Mouse (Mus musculus): ENCODE measurements at regions not wholly inside any gene's neighbourhood (a gene's known extent, or its start where the extent isn't known, plus 50 kb on each side); places are given as distances from the start of the nearest gene placed in this dataset.
A peak's percentile ranks its signal among the peaks of the same experiment; 100 is the strongest.

DNA sequence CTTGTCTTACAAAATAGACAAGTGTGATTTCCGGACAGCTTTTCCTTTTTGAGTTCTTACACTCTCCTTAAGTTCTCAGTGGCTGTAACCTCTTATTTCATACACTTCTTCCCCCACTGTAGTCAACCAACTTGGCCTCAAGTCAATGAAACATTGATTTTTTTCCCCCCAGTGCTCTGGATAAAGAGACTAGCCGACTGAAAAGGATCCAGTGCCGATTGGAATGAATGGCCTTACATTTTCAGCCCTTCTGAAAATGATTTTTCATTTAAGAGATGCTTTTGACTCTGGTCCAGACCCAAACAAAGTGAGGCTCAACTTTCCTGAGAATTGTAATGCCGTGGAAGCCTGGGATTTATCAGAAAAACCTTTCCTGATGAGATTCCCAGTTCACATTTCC, 216.3 kb upstream of the Lrtm1 start:
- TF ChIP-seq CTCF (conservative IDR thresholded peaks at IDR 0.05), result no peak
- no peak for DNase-seq (ENCODE audit: low spot score in 2 of 2)

GRCm38 (mm10) chr14:28802126-28802525, 215.9 kb upstream of the Lrtm1 start:
- no peak for TF ChIP-seq CTCF (conservative IDR thresholded peaks at IDR 0.05)

More for the DNA sequence above, 216.3 kb upstream of the Lrtm1 start:
- H3K4me3 ChIP-seq, result no peak overlapping the region
- no peak overlapping the region for H3K27ac ChIP-seq

DNA sequence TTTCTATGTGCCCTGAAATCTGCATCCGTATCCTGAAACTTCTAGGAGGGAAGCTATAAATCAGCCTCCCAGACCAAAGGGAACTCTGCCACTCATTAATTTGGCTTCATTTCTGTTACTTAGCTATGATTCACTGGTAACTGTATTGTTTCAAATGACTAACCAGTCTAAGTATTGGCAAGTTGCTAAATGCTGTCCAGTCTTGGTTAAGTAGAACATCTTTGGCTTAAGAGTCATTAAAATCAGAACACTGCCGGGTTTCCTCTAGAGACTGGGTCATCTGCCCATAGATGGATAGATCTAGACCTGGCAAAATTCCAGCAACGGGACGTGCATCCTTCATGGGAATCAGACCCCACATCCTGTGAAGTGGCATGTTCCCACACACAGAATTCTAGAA, 209.9 kb upstream of the Lrtm1 start:
- DNase-seq (ENCODE audit: low spot score in 2 of 2), result no peak
- no peak overlapping the region for H3K27ac ChIP-seq
- no peak for TF ChIP-seq CTCF (conservative IDR thresholded peaks at IDR 0.05)
- no peak overlapping the region for H3K4me3 ChIP-seq

More at GRCm38 (mm10) chr14:28802126-28802525, 215.9 kb upstream of the Lrtm1 start:
- no peak overlapping the region for H3K27ac ChIP-seq
- H3K4me3 ChIP-seq, result no peak overlapping the region
- DNase-seq (ENCODE audit: low spot score in 2 of 2), result no peak

- no peak overlapping the region for H3K4me3 ChIP-seq
- no peak for TF ChIP-seq CTCF (conservative IDR thresholded peaks at IDR 0.05)
- no peak for DNase-seq (ENCODE audit: low spot score in 2 of 2)
- H3K27ac ChIP-seq, result no peak overlapping the region
These were observed 208.7 kb upstream of the Lrtm1 start for GRCm38 (mm10) chr14:28809355-28809754.

GRCm38 (mm10) chr14:28820970-28821369, 197.0 kb upstream of the Lrtm1 start:
- DNase-seq (ENCODE audit: low spot score in 2 of 2), result peak in 1 of 2 experiments; percentile 7
- Histone ChIP-seq H3K4me3 (no peak overlapping the region), H3K27ac (no peak overlapping the region)
- TF ChIP-seq CTCF (conservative IDR thresholded peaks at IDR 0.05), result no peak

- Histone ChIP-seq H3K27ac (no peak overlapping the region), H3K4me3 (no peak overlapping the region)
- no peak for TF ChIP-seq CTCF (conservative IDR thresholded peaks at IDR 0.05)
- DNase-seq (ENCODE audit: low spot score in 2 of 2), result no peak
These were observed 190.8 kb upstream of the Lrtm1 start for GRCm38 (mm10) chr14:28827186-28827585.

- no peak for TF ChIP-seq CTCF (conservative IDR thresholded peaks at IDR 0.05)
- DNase-seq (ENCODE audit: low spot score in 2 of 2), result no peak
- Histone ChIP-seq H3K4me3 (no peak overlapping the region), H3K27ac (no peak overlapping the region)
These were observed 180.9 kb upstream of the Lrtm1 start for GRCm38 (mm10) chr14:28837117-28837516.

DNA sequence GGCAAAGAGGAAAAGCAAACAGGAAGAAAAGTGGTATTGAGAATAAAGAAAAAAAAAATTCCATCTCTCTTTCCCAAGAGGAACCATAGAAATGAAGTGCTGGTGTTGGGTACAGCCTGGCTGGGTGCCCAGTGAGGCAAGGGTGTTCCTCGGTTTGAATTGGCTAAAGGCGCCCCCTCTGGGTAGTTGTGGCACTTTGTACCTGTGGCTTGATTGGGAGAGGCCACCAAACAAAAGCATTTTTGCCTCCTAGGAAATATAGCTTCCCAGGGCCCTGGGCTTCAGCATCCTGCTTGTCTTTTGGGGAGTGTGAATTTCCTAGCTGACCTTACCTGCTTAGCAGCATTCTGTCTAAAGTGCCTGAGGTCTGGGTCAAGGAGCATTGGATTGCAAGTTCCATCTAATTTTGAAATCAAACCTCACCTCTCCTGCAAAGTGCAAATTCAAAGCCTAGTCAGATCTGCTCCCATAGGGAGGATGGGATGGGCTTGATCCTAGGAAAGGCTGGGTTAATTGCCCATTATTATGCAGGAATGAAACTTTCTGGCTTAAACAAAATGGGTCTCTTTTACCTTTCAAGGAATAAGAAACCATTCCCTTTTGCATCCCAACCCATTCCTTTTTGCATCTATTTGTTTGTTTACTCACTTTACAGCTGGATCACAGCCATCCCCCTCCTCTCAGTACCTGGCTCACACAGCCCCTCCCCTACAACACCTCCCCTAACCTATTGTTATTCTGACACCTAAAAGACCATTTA, 169.0 kb upstream of the Lrtm1 start:
- TF ChIP-seq CTCF (conservative IDR thresholded peaks at IDR 0.05), result peak; percentile 63
- H3K4me3 ChIP-seq, result no peak overlapping the region
- H3K27ac ChIP-seq, result no peak overlapping the region
- peak in 1 of 2 experiments; percentile 26 for DNase-seq (ENCODE audit: low spot score in 2 of 2)
